Mouse (Mus musculus) liver, adult 2 months (tissue): Measurements from ENCODE around the gene Nfkb2. TPM values are rescaled to one million over a fixed set of nuclear protein-coding genes. Genes with fewer than 3 reads are reported as not detected.

Experiments used
- DNase-seq: peaks from one replicate; pipeline ENCODE4 v3.0.0-alpha.2; 2011; ENCODE audit warnings: low read depth, low spot score; ENCODE audit errors: extremely low read depth
- H3K27ac ChIP-seq: fragments of 200-500 bp; replicated peaks from 2 replicates; pipeline ENCODE4 v1.5.1; 2012; ENCODE audit warnings: low read depth, mild to moderate bottlenecking, control low read depth, inconsistent platforms, low read length; ENCODE audit not compliant: insufficient read depth
- H3K27me3 ChIP-seq: fragments of 200-500 bp; 2 replicates; pipeline ENCODE4 v1.6.1; 2012; ENCODE audit warnings: mild to moderate bottlenecking, moderate library complexity, low read length, inconsistent platforms; ENCODE audit not compliant: control insufficient read depth, insufficient read depth
- H3K36me3 ChIP-seq: fragments of 200-500 bp; 2 replicates; pipeline ENCODE4 v1.6.1; 2012; ENCODE audit warnings: low read length, inconsistent platforms; ENCODE audit not compliant: control insufficient read depth, insufficient read depth
- H3K4me1 ChIP-seq: fragments of 200-500 bp; 2 replicates; pipeline ENCODE4 v1.6.1; 2011; ENCODE audit warnings: low read length; ENCODE audit not compliant: control insufficient read depth, insufficient read depth
- H3K4me3 ChIP-seq: fragments of 200-500 bp; 2 replicates; pipeline ENCODE4 v1.5.1; 2011; ENCODE audit warnings: low read depth, mild to moderate bottlenecking, control low read depth, low read length, moderate library complexity; ENCODE audit not compliant: insufficient read depth
- H3K79me2 ChIP-seq: fragments of 200-500 bp; 2 replicates; pipeline ENCODE4 v1.6.1; 2012; ENCODE audit warnings: inconsistent platforms, mild to moderate bottlenecking, low read length, moderate library complexity; ENCODE audit not compliant: control insufficient read depth, insufficient read depth
- H3K9ac ChIP-seq: fragments of 200-500 bp; 2 replicates; pipeline ENCODE4 v1.6.1; 2012; ENCODE audit warnings: low read depth, mild to moderate bottlenecking, control low read depth, inconsistent platforms, low read length
- CTCF ChIP-seq: fragments of 200-500 bp; IDR thresholded peaks from 2 replicates; pipeline ENCODE4 v1.5.1; 2011; ENCODE audit warnings: low read depth, low read length, control low read depth
- POLR2A ChIP-seq: fragments of 200-500 bp; IDR thresholded peaks from 2 replicates; pipeline ENCODE4 v1.6.1; 2011; ENCODE audit warnings: low read length, control low read depth; ENCODE audit not compliant: insufficient read depth; ENCODE audit errors: extremely low read depth
- WGBS: fragments of 180-500 bp; shearing (Covaris S2); methylation state at CpG from one replicate; pipeline ENCODE4 v1.1.7; 2018; 5-methylcytosine and 5-hydroxymethylcytosine counted together
- polyA plus RNA-seq: library from polyadenylated mRNA; depleted of rRNA; stranded (reverse); fragments of >200 nt; gene quantifications from 2 replicates; pipeline ENCODE4 v1.2.3, GENCODE M21; 2012
- total RNA-seq: library from RNA; depleted of rRNA; stranded (reverse); fragments of >200 nt; gene quantifications from 2 replicates; pipeline ENCODE4 v1.2.3, GENCODE M21; 2014

Gene Nfkb2
- total and polyA plus RNA-seq, 2 experiments = 3.7 to 9.3 TPM

DNA sequence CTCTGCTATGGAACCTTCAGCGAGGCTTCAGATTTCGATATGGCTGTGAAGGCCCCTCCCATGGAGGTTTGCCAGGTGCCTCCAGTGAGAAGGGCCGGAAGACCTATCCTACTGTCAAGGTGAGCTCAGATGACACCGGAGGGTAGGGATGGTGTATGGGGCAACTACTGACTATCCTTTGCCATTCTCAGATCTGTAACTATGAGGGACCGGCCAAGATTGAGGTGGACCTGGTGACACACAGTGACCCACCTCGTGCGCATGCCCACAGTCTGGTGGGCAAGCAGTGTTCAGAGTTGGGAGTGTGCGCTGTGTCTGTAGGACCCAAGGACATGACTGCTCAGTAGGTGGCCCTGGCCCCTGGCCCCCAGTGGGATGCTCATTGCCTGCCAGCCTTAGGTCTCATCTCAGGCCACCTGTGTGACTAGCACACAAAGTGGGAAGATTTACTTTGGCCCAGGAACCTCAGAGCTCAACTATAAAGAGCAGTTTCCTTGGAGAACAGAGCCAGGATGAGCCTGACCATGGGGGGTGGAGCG is 2.7 kb downstream of the Nfkb2 start:
- WGBS = 94% methylated on average over 9 of the region's 9 CpGs
- Histone ChIP-seq H3K4me1 (0 out of 2 replicates have a peak, but pooled peaks cover 3% of the 10 kb centered on the region), H3K9ac (no peak overlapping the region), H3K4me3 (no peak overlapping the region), H3K27ac (no peak overlapping the region), H3K27me3 (no peaks in the 10 kb centered on the region), H3K36me3 (no peaks in the 10 kb centered on the region; the same call in 1 of the 2 replicates), H3K79me2 (no peaks in the 10 kb centered on the region)
- TF ChIP-seq CTCF = no peak
- TF ChIP-seq POLR2A = no peak
- no peak for DNase-seq

- H3K4me3 ChIP-seq = no peak overlapping the region
- H3K4me1 ChIP-seq = 0 out of 2 replicates have a peak, but pooled peaks cover 3% of the 10 kb centered on the region
- TF ChIP-seq CTCF = no peak
- no peak for TF ChIP-seq POLR2A
- H3K79me2 ChIP-seq = no peaks in the 10 kb centered on the region
- no peak overlapping the region for H3K9ac ChIP-seq
- no peak for DNase-seq
- H3K36me3 ChIP-seq = no peaks in the 10 kb centered on the region; the same call in 1 of the 2 replicates
- H3K27me3 ChIP-seq = no peaks in the 10 kb centered on the region
- no peak overlapping the region for H3K27ac ChIP-seq
- 96% methylated on average over 16 of the region's 16 CpGs for WGBS
Observed at GRCm38 (mm10) chr19:46307781-46308180, 3.7 kb downstream of the Nfkb2 start.

DNA sequence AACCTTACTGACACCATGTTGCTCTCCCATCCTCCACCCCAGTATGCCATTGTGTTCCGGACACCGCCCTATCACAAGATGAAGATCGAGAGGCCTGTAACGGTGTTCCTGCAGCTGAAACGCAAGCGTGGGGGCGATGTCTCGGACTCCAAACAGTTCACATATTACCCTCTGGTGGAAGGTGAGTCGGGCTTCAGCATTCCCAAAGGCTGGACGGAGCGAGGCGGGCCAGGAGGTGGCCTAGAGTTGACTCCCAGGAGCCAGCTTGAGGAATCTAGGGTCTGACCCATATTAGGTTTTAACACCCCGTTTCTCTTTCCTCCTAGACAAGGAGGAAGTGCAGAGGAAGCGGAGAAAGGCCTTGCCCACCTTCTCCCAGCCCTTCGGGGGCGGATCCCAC is 4.2 kb downstream of the Nfkb2 start:
- Histone ChIP-seq H3K27me3 (no peaks in the 10 kb centered on the region), H3K27ac (no peak overlapping the region), H3K4me1 (0 out of 2 replicates have a peak, but pooled peaks cover 3% of the 10 kb centered on the region), H3K79me2 (no peaks in the 10 kb centered on the region), H3K4me3 (no peak overlapping the region), H3K36me3 (no peaks in the 10 kb centered on the region; the same call in 1 of the 2 replicates), H3K9ac (no peak overlapping the region)
- TF ChIP-seq POLR2A = no peak
- no peak for TF ChIP-seq CTCF
- 92% methylated on average over 16 of the region's 16 CpGs for WGBS
- no peak for DNase-seq

GRCm38 (mm10) chr19:46308706-46309435 is 4.8 kb downstream of the Nfkb2 start:
- Histone ChIP-seq H3K27me3 (no peaks in the 10 kb centered on the region), H3K9ac (peak overlapping the region; percentile 57), H3K4me1 (0 out of 2 replicates have a peak, but pooled peaks cover 3% of the 10 kb centered on the region), H3K27ac (no peak overlapping the region), H3K36me3 (no peaks in the 10 kb centered on the region; the same call in 1 of the 2 replicates), H3K79me2 (no peaks in the 10 kb centered on the region), H3K4me3 (no peak overlapping the region; the same call in 1 of the 2 replicates)
- peak; percentile 48 for DNase-seq
- TF ChIP-seq POLR2A (no peak), CTCF (peak; percentile 95)
- 12% methylated on average over 47 of the region's 47 CpGs for WGBS

GRCm38 (mm10) chr19:46309651-46310305 is 5.7 kb downstream of the Nfkb2 start:
- Histone ChIP-seq H3K27me3 (peaks cover 7% of the 10 kb centered on the region), H3K36me3 (no peaks in the 10 kb centered on the region; the same call in 1 of the 2 replicates), H3K4me1 (0 out of 2 replicates have a peak, but pooled peaks cover 3% of the 10 kb centered on the region), H3K4me3 (no peak overlapping the region), H3K79me2 (no peaks in the 10 kb centered on the region), H3K27ac (no peak overlapping the region), H3K9ac (no peak overlapping the region)
- WGBS = 87% methylated on average over 21 of the region's 21 CpGs
- no peak for DNase-seq
- TF ChIP-seq POLR2A (no peak), CTCF (no peak)
